ENCODE assay signal across 8 mouse cellular contexts in genomic region chr7:45211851-45212251, GRCm38 (mm10). TPM values are rescaled to one million over a fixed set of nuclear protein-coding genes. Genes with fewer than 3 reads are reported as not detected.
DNase-seq lines count a peak whose midpoint lies in the region; ATAC-seq and TF ChIP-seq lines count a peak whose summit lies in the region.

Gene Dkkl1, minus strand, starts transcription at chr7:45212147.

- H3K27me3 ChIP-seq in spleen, adult 2 months (ENCODE audit: control insufficient read depth, insufficient read depth, low read length) = peaks cover 8% of the 10 kb centered on the region
- peaks cover 15% of the 10 kb centered on the region for H3K27me3 ChIP-seq in embryonic facial prominence, embryonic 11.5 days (ENCODE audit: control insufficient read depth, insufficient read depth, low read length)

- DNase-seq in spleen, adult 2 months (ENCODE audit: low read depth in 1 of 2, low spot score in 2 of 2) = no peak
- no peak for DNase-seq in spleen, postnatal 36 days (ENCODE audit: low spot score in 2 of 2)
- DNase-seq in embryonic facial prominence, embryonic 11.5 days (ENCODE audit: low spot score) = no peak
- no peak for DNase-seq in left cerebral cortex, adult 8-10 months (ENCODE audit: low spot score in 2 of 2)
- DNase-seq in naive thymus-derived CD4-positive, alpha-beta T cell, adult 2 months (ENCODE audit: low read depth) = peak; percentile 43
- DNase-seq in thymus, adult 18-20 months = no peak
- no peak for DNase-seq in gastrocnemius, postnatal 25 days
- DNase-seq in heart, adult 18-20 months = no peak

- no peak for ATAC-seq in embryonic facial prominence, embryonic 11.5 days (replicated peaks; ENCODE audit: insufficient number of reproducible peaks, low FRiP score, low TSS enrichment, low read depth)

- WGBS in spleen, adult 2 months = 6% methylated on average over 17 of the region's 17 CpGs
- WGBS in embryonic facial prominence, embryonic 11.5 days = 6% methylated on average over 17 of the region's 17 CpGs

- TF ChIP-seq POLR2A in spleen, adult 2 months (IDR thresholded peaks at IDR 0.05; ENCODE audit: low read depth, low read length) = no peak

- H3K4me3 ChIP-seq in spleen, adult 2 months (ENCODE audit: extremely low read depth, insufficient read depth, insufficient read length) = peak within 1 kb of the TSS; percentile 27; the same call in 1 of the 2 replicates
- H3K4me3 ChIP-seq in embryonic facial prominence, embryonic 11.5 days (ENCODE audit: low read depth, low read length) = 0 out of 2 replicates have a peak within 1 kb of the TSS, but pooled peaks have one; percentile 6

- no peaks in the 10 kb centered on the region for H3K36me3 ChIP-seq in spleen, adult 2 months (ENCODE audit: control insufficient read depth, insufficient read depth, low read length)
- no peaks in the 10 kb centered on the region for H3K36me3 ChIP-seq in embryonic facial prominence, embryonic 11.5 days (replicated peaks; ENCODE audit: control insufficient read depth, insufficient read depth, low read depth, low read length)

- H3K9me3 ChIP-seq in embryonic facial prominence, embryonic 11.5 days (replicated peaks; ENCODE audit: control insufficient read depth, low read length) = no peaks in the 10 kb centered on the region

- TF ChIP-seq CTCF in spleen, adult 2 months (IDR thresholded peaks at IDR 0.05; ENCODE audit: extremely low read depth, insufficient read depth, insufficient read length, insufficient replicate concordance) = no peak

- no peak within 1 kb of the TSS for H3K27ac ChIP-seq in spleen, adult 2 months (ENCODE audit: insufficient read depth, low read length)
- H3K27ac ChIP-seq in embryonic facial prominence, embryonic 11.5 days (replicated peaks; ENCODE audit: low read depth, low read length) = no peak within 1 kb of the TSS

- H3K4me1 ChIP-seq in spleen, adult 2 months (ENCODE audit: control insufficient read depth, insufficient read depth, insufficient read length) = peaks cover 17% of the 10 kb centered on the region; the same call in 1 of the 2 replicates
- no peaks in the 10 kb centered on the region for H3K4me1 ChIP-seq in embryonic facial prominence, embryonic 11.5 days (ENCODE audit: control insufficient read depth, insufficient read depth, low read length)

- H3K4me2 ChIP-seq in embryonic facial prominence, embryonic 11.5 days (ENCODE audit: low read depth, low read length) = no peak within 1 kb of the TSS; the same call in 1 of the 2 replicates

- H3K9ac ChIP-seq in embryonic facial prominence, embryonic 11.5 days (replicated peaks; ENCODE audit: low read length) = no peak within 1 kb of the TSS

RNA-seq across cellular contexts. Expression of gene Dkkl1, which starts in this region (rescaled TPM):
- polyA plus RNA-seq in spleen, adult 2 months (2012; rRNA removed) = 2.1 and 2.8 TPM in 2 replicates
- 1.8 and 2.3 TPM in 2 replicates for polyA plus RNA-seq in embryonic facial prominence, embryonic 11.5 days (2014; fragmentation: Nextera tagmentation; extraction: Ambion mirVana)
- 10 to 100 TPM; 23.1 to 31.5 (median 26.8) TPM for total RNA-seq in left cerebral cortex, adult 8-10 months (2022)
- total RNA-seq in gastrocnemius, postnatal 25 days (2021) = not detected
- total RNA-seq in heart, adult 18-20 months (2021) = not detected

Comparison
In these comparisons a context has a peak if more than half of its experiments do, and no peak if none do; other contexts are left out.
1. RNA of gene Dkkl1 (total RNA-seq): 23.1 to 31.5 TPM in left cerebral cortex, adult 8-10 months; not detected in heart, adult 18-20 months and not detected in gastrocnemius, postnatal 25 days; every median in the first group is over 10 times any median in the second.